Mouse (Mus musculus): ENCODE measurements around the gene Aph1b.

The Aph1b gene

DNA sequence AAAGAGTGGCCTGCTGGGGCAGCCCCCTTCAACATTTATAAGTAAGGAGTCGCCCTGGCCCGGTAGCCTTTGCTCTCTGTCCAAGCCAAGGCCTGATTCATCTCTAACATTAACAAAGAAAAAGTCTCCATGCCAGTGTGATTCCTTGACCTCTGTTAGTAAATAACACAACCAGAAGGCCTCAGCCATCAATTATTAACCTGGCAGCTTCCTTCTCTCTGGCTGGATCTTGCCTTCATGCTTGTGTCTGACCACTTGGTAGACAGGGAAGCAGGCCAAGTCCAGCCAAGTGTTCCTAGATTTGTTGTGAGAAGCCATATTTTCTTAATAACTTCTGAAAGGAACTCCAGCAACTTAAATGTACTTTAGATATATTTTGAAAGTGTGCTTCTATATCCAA, 58.7 kb downstream of the Aph1b start:
- DNase-seq, result no peak

DNA sequence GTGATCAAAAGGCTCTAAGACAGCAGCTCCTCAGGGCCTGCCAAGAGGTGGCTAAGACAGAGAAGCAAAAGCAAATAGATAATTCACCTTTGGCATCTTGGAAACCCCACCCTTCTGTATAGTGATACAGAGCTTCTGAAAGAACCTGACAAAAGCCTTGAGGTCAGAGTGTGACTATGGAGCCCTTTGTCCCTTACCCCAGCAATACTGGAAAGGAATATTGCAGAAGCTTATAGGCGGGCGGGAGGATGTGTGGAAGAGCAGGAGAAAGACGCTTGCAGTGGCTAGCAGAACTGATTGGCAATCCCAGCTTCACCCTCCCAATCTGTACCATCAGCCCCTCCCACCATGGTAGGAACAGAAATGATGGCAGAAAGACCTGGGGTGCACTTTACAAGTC, 59.3 kb downstream of the Aph1b start:
- no peak for DNase-seq

- no peak for DNase-seq
These were observed 60.2 kb downstream of the Aph1b start for GRCm38 (mm10) chr9:66735122-66735521.

DNA sequence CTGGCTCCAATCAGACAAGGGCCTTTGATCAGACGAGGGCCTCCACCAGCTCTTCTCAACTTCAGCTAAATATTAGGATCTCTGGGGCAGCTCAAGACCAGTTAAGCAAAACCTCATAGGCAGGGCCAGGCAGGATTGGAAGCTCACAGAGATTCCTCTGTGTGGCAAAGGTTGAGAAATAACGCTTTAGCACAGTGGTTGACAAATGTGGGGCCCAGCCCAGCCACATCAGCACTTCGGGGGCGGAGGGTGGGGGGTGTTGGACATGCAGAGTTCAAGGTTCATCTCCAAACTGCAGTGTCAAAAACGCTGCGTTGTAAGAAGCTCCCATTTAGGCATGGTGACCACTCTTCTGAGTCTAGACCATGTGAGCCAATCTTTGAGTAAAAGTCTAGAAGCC, 60.7 kb downstream of the Aph1b start:
- no peak for DNase-seq

DNA sequence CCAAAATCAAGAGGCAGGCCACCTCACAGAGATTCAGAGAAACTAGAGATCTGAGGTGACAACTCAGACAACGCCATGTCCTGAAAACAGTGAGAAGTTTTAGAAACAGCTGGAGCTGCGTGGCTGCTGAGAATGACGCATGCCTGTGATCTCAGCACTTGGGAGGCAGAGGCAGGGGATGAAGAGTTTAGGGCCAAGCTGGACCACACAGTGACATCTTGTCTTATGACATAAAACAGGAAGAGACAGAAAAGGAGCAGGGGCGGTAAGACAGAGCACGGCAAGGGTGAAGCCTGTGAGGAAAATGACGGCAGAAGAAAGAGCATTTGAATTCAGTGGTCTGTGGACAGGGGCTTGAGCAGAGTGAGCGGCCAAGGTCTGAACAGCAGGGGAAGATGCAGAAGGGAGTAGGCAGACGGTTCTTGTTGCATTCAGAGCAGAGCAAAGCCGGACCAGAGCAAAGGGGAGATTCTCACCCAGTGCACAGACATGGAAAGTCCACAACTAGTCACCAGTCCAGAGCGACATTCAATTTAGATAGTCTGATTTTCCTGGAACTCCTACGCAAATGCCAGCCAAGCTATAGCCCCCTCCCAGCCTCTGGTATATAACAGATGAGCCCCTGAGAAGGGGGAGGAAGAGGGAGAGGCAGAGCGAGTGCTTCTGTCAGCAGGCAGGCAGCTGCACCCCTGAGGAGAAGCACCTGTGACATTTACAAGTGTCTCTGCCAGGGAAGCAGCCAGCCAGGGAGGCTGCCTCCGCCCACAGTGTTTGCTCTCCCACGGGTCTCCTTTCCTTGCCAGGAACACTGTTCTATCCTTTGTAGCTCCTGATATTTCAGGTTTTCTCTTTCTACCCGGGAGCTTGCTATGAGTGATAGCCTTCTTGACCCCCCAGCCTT, 62.2 kb downstream of the Aph1b start:
- no peak for DNase-seq

DNA sequence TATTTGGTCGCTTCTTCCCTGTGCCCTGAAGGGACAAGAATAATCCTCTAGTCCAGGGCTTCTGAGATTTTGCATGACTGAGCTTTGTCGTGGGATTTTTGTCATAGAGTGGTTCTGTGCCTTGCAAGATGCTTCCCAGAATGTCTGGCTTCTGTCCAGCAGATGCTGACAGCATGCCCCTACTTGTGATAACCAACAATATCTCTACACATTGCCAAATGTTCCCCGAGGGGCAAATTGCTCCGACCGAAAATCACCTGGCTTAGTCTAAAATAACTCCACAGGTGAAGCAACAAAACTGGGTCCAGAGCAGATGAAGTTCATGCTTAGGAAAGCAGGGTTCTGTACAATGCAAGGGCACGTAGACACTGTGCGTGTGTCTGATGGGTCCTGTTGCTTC, 64.0 kb downstream of the Aph1b start:
- DNase-seq, result no peak

DNA sequence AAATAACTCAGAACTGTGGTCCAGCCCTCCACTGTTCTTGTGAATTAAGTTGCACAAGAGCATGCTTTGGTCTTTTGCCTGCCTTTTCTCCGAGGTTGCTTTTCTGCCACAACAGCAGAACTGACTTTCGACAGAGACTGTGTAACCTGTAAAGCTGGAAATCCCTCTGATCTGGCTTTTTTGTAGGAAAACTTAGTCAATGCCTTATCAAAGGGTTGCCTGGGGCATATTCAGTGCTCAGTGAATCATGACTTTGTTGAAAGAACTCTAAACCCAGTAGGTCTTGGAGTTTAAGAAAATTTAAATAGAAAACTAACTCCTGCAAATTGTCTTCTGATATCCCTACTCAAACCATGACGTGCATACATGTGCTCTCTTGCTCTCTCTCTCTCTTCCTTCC, 64.7 kb downstream of the Aph1b start:
- DNase-seq, result no peak

GRCm38 (mm10) chr9:66727333-66727732, 68.0 kb downstream of the Aph1b start:
- DNase-seq, result no peak

DNA sequence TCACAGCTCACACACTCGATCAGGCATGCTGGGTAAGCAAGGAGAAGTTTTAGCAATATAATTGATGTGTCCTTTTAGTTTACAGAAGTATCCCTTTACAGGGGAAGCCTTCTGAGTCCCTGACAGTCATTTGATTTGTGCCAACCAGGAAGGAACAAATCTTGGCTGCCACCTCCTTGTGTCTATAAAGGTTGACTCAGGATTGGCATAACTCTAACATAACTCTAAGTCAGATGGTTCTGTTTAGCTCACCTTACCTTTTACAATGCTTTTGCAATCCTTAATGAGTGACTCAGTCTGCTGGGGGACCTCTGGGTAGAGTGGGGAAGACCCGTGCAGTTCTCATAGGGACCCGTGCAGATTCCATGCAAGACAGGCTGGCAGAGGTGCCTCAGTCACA, 69.7 kb downstream of the Aph1b start:
- DNase-seq, result no peak

Measured in lung, postnatal 10 days (tissue).